Mouse (Mus musculus): ENCODE measurements at regions not wholly inside any gene's neighbourhood (a gene's known extent, or its start where the extent isn't known, plus 50 kb on each side); places are given as distances from the start of the nearest gene placed in this dataset.

DNA sequence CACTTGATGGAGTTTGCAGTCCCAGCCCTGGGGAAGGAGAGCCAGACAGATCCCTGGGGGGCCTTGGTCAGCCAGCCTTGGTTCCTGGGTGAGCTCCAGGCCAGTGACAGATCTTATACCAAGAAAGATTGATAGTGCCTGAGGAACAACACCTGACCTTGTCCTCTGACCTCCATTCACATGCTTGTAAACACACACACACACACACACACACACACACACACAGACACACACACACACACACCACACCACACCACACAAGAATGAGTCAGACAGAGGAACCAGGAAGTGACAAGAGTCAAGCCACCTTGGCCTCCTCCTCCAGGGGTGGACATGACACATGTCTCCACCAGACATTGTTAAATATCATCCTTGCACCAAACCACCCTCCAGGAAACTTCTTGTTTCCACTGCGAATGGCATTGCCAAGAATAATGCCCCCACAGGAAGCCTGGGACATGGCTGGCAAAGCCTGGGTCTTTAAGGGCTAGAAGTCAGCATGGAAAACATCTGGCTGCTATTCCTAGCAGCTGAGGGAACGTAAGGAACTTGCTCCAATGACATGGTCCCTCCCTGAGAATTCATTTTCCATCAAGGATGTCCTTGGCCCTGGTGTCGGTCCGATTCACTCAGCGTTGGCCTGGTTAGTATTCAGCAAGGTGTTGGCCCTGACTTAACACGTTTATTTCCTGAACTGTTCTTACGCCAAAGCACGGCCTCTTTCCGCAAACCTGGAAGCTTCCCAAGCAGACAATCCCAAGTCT is 147.9 kb downstream of the Tomm20 start:
- no peak overlapping the region for H3K4me3 ChIP-seq (ENCODE audit: insufficient read depth, low read depth, low read length)
- no peak for TF ChIP-seq POLR2A (IDR thresholded peaks at IDR 0.05; ENCODE audit: low read depth, low read length)
- no peak for TF ChIP-seq CTCF (conservative IDR thresholded peaks at IDR 0.05; ENCODE audit: insufficient read depth, insufficient read length, low read depth, low read length)
- 45% methylated on average over 9 of the region's 9 CpGs for WGBS
- no peaks in the 10 kb centered on the region for H3K27me3 ChIP-seq (replicated peaks; ENCODE audit: control insufficient read depth, insufficient read depth, low read length)
- peak overlapping the region; percentile 36 for H3K27ac ChIP-seq (ENCODE audit: insufficient read depth, low read depth, low read length)
- H3K4me1 ChIP-seq (ENCODE audit: control insufficient read depth, insufficient read depth, low read length) = peaks cover 6% of the 10 kb centered on the region
- no peaks in the 10 kb centered on the region for H3K36me3 ChIP-seq (ENCODE audit: control insufficient read depth, insufficient read depth, low read length)
- peak; percentile 53 for DNase-seq

GRCm38 (mm10) chr8:126793657-126794056 is 152.0 kb downstream of the Tomm20 start:
- peak; percentile 43 for DNase-seq
- H3K27ac ChIP-seq (ENCODE audit: insufficient read depth, low read depth, low read length) = no peak overlapping the region
- 59% methylated on average over 3 of the region's 3 CpGs for WGBS

DNA sequence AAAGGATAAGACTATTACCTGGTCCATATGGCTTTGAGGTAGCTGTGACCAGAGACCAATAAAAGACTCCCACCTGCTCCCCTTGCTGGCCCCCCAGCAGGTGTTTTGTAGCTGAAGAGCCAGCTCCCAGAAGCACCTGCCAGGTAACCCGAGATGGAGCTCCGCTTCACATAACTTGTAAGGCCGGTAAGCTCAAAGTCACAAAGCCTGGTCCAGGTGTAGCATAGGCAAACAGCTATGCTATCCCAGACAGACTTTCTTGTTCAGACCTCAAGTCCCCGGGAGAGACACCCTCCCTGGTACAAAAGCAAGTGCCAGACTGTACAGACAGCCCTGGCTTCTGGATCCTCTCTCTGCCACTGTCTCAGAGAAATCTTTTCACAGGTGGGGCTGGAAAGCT is 154.6 kb downstream of the Tomm20 start:
- WGBS = 83% methylated on average over 4 of the region's 4 CpGs

More at GRCm38 (mm10) chr8:126793657-126794056, 152.0 kb downstream of the Tomm20 start:
- no peak for TF ChIP-seq POLR2A (IDR thresholded peaks at IDR 0.05; ENCODE audit: low read depth, low read length)
- TF ChIP-seq CTCF (conservative IDR thresholded peaks at IDR 0.05; ENCODE audit: insufficient read depth, insufficient read length, low read depth, low read length) = no peak
- no peak overlapping the region for H3K4me3 ChIP-seq (ENCODE audit: insufficient read depth, low read depth, low read length)
- H3K36me3 ChIP-seq (ENCODE audit: control insufficient read depth, insufficient read depth, low read length) = no peaks in the 10 kb centered on the region
- H3K27me3 ChIP-seq (replicated peaks; ENCODE audit: control insufficient read depth, insufficient read depth, low read length) = no peaks in the 10 kb centered on the region
- peaks cover 6% of the 10 kb centered on the region for H3K4me1 ChIP-seq (ENCODE audit: control insufficient read depth, insufficient read depth, low read length)

DNA sequence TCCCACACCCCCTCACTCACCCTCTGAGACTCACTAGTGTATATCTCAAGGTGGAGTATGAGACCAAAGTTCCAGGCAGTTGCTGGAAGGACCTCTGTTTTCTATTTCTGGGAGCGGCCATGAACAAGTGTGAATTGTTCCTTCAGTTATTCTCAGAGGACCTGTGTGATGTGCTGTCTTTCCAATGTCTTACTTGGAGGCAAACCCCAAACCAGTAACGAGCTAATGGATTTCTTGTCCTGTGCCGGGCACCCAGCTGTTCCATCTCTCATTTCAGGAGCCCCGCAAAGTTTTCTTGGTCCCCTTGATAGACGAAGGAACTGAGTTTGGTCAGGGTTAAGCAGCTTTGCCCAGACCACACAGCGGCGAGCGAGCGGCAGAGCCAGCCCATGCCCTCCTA is 155.4 kb downstream of the Tomm20 start:
- no peaks in the 10 kb centered on the region for H3K27me3 ChIP-seq (replicated peaks; ENCODE audit: control insufficient read depth, insufficient read depth, low read length)
- H3K4me1 ChIP-seq (ENCODE audit: control insufficient read depth, insufficient read depth, low read length) = no peaks in the 10 kb centered on the region
- no peak for DNase-seq
- H3K27ac ChIP-seq (ENCODE audit: insufficient read depth, low read depth, low read length) = no peak overlapping the region
- no peaks in the 10 kb centered on the region for H3K36me3 ChIP-seq (ENCODE audit: control insufficient read depth, insufficient read depth, low read length)
- TF ChIP-seq POLR2A (IDR thresholded peaks at IDR 0.05; ENCODE audit: low read depth, low read length) = no peak
- no peak for TF ChIP-seq CTCF (conservative IDR thresholded peaks at IDR 0.05; ENCODE audit: insufficient read depth, insufficient read length, low read depth, low read length)
- no peak overlapping the region for H3K4me3 ChIP-seq (ENCODE audit: insufficient read depth, low read depth, low read length)
- 95% methylated on average over 9 of the region's 9 CpGs for WGBS

More for the DNA sequence above, 154.6 kb downstream of the Tomm20 start:
- no peak for DNase-seq
- Histone ChIP-seq H3K4me1 (ENCODE audit: control insufficient read depth, insufficient read depth, low read length) (no peaks in the 10 kb centered on the region), H3K36me3 (ENCODE audit: control insufficient read depth, insufficient read depth, low read length) (no peaks in the 10 kb centered on the region), H3K27ac (ENCODE audit: insufficient read depth, low read depth, low read length) (no peak overlapping the region), H3K27me3 (replicated peaks; ENCODE audit: control insufficient read depth, insufficient read depth, low read length) (no peaks in the 10 kb centered on the region), H3K4me3 (ENCODE audit: insufficient read depth, low read depth, low read length) (no peak overlapping the region)
- TF ChIP-seq CTCF (conservative IDR thresholded peaks at IDR 0.05; ENCODE audit: insufficient read depth, insufficient read length, low read depth, low read length) = no peak
- TF ChIP-seq POLR2A (IDR thresholded peaks at IDR 0.05; ENCODE audit: low read depth, low read length) = no peak

- peak; percentile 40 for DNase-seq
- 35% methylated on average over 4 of the region's 4 CpGs for WGBS
Observed at GRCm38 (mm10) chr8:126789076-126789475, 156.6 kb downstream of the Tomm20 start.

GRCm38 (mm10) chr8:126788669-126789068 is 157.0 kb downstream of the Tomm20 start:
- no peaks in the 10 kb centered on the region for H3K36me3 ChIP-seq (ENCODE audit: control insufficient read depth, insufficient read depth, low read length)
- TF ChIP-seq CTCF (conservative IDR thresholded peaks at IDR 0.05; ENCODE audit: insufficient read depth, insufficient read length, low read depth, low read length) (no peak), POLR2A (IDR thresholded peaks at IDR 0.05; ENCODE audit: low read depth, low read length) (no peak)
- no peak overlapping the region for H3K27ac ChIP-seq (ENCODE audit: insufficient read depth, low read depth, low read length)
- 54% methylated on average over 4 of the region's 4 CpGs for WGBS
- no peaks in the 10 kb centered on the region for H3K27me3 ChIP-seq (replicated peaks; ENCODE audit: control insufficient read depth, insufficient read depth, low read length)
- H3K4me3 ChIP-seq (ENCODE audit: insufficient read depth, low read depth, low read length) = no peak overlapping the region
- no peaks in the 10 kb centered on the region for H3K4me1 ChIP-seq (ENCODE audit: control insufficient read depth, insufficient read depth, low read length)
- peak; percentile 58 for DNase-seq

More at GRCm38 (mm10) chr8:126789076-126789475, 156.6 kb downstream of the Tomm20 start:
- Histone ChIP-seq H3K36me3 (ENCODE audit: control insufficient read depth, insufficient read depth, low read length) (no peaks in the 10 kb centered on the region), H3K4me1 (ENCODE audit: control insufficient read depth, insufficient read depth, low read length) (no peaks in the 10 kb centered on the region), H3K4me3 (ENCODE audit: insufficient read depth, low read depth, low read length) (no peak overlapping the region), H3K27ac (ENCODE audit: insufficient read depth, low read depth, low read length) (no peak overlapping the region), H3K27me3 (replicated peaks; ENCODE audit: control insufficient read depth, insufficient read depth, low read length) (no peaks in the 10 kb centered on the region)
- TF ChIP-seq POLR2A (IDR thresholded peaks at IDR 0.05; ENCODE audit: low read depth, low read length) (no peak), CTCF (conservative IDR thresholded peaks at IDR 0.05; ENCODE audit: insufficient read depth, insufficient read length, low read depth, low read length) (no peak)

DNA sequence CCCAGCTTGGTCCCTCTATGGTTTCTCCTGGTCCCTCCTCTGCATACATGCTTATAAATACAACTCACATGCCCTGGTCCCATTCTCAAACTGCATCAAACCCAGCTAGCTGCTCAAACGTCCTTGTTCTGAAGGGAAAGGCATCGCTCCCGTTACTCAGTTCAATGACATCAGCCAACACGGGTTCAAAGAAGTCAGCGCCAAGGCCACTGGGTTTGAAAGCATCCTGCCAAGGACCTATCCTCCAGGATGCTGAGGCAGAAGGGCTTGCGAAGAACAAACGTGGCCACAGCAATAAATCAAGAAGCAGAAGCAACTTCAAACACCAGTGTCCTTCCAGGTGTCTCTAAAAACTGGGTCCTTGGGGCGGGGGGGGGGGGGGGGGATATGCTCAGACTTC is 158.2 kb downstream of the Tomm20 start:
- peak; percentile 38 for DNase-seq
- Histone ChIP-seq H3K4me3 (ENCODE audit: insufficient read depth, low read depth, low read length) (no peak overlapping the region), H3K27ac (ENCODE audit: insufficient read depth, low read depth, low read length) (no peak overlapping the region), H3K36me3 (ENCODE audit: control insufficient read depth, insufficient read depth, low read length) (no peaks in the 10 kb centered on the region), H3K27me3 (replicated peaks; ENCODE audit: control insufficient read depth, insufficient read depth, low read length) (no peaks in the 10 kb centered on the region), H3K4me1 (ENCODE audit: control insufficient read depth, insufficient read depth, low read length) (no peaks in the 10 kb centered on the region)
- TF ChIP-seq CTCF (conservative IDR thresholded peaks at IDR 0.05; ENCODE audit: insufficient read depth, insufficient read length, low read depth, low read length) (no peak), POLR2A (IDR thresholded peaks at IDR 0.05; ENCODE audit: low read depth, low read length) (no peak)
- 78% methylated on average over 8 of the region's 8 CpGs for WGBS

Measured in kidney, adult 2 months (tissue).